Mouse (Mus musculus) erythroblast, embryonic 14.5 days (primary cell): ENCODE data around the gene Adig.

Experiments used
- GATA1 ChIP-seq: IDR thresholded peaks from 2 replicates; pipeline ENCODE4 v1.6.1; 2012; ENCODE audit warnings: low read length, inconsistent platforms, mixed read lengths
- TAL1 ChIP-seq: IDR thresholded peaks from 3 replicates; pipeline ENCODE4 v1.6.1; 2012; ENCODE audit warnings: low read length, inconsistent platforms, mixed read lengths

- TF ChIP-seq GATA1 (no peak), TAL1 (no peak)
Observed at GRCm38 (mm10) chr2:158545266-158545665, 42.9 kb downstream of the Adig start.
